Mouse (Mus musculus): ENCODE measurements around the gene Gm7173.

DNA sequence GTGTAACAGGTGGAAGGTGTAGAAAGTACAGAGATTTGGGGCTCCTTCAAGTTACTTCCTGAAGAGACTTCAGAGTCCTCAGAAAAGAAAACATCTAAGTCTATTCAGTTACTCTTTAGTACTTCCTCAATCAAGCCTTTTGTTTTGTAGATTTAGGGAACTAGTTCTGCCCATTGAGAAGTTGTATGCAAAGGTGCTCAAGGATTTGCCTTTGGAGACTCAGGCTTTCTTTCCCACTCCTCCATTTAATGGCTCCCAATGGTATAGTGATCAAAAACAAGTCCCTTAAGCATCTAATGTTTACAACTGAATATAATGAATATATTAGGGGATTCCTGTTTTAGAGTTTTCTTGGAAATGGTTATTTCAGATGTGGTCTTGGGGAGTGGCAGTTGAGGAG is 200.3 kb downstream of the Gm7173 start:
- no peak for TF ChIP-seq CTCF (IDR thresholded peaks at IDR 0.05; ENCODE audit: low read depth)
- no peak for TF ChIP-seq EP300 (IDR thresholded peaks at IDR 0.05; ENCODE audit: low read depth)
